Mouse (Mus musculus) hindbrain, embryonic 14.5 days (tissue): ENCODE data around the gene Fam136a. TPM values are rescaled to one million over a fixed set of nuclear protein-coding genes. Genes with fewer than 3 reads are reported as not detected.

Source experiments
- ATAC-seq: fragments of 200-750 bp; cut with Nextera tagmentation; 2 replicates; pipeline ENCODE4 v1.8.0; 2017; ENCODE audit warnings: moderate number of reproducible peaks, mild to moderate bottlenecking, moderate TSS enrichment, moderate library complexity; ENCODE audit not compliant: low FRiP score
- DNase-seq: peaks from one replicate; pipeline ENCODE4 v3.0.0-alpha.2; 2015; ENCODE audit warnings: low spot score
- H3K27ac ChIP-seq: fragments of 300-500 bp; sonication (generic); 2 replicates; pipeline ENCODE4 v1.5.1; 2014; ENCODE audit warnings: mild to moderate bottlenecking, moderate library complexity
- H3K27me3 ChIP-seq: fragments of 300-500 bp; sonication (generic); 2 replicates; pipeline ENCODE4 v1.6.1; 2014; ENCODE audit warnings: mild to moderate bottlenecking, low read length, mixed read lengths; ENCODE audit not compliant: control insufficient read depth, insufficient read depth
- H3K36me3 ChIP-seq: fragments of 300-500 bp; sonication (generic); replicated peaks from 2 replicates; pipeline ENCODE4 v1.6.1; 2014; ENCODE audit not compliant: control insufficient read depth, insufficient read depth
- H3K4me1 ChIP-seq: fragments of 300-500 bp; sonication (generic); replicated peaks from 2 replicates; pipeline ENCODE4 v1.6.1; 2014; ENCODE audit warnings: antibody characterized with exemption, low read length, mixed read lengths; ENCODE audit not compliant: control insufficient read depth, insufficient read depth
- H3K4me2 ChIP-seq: fragments of 300-500 bp; sonication (generic); replicated peaks from 2 replicates; pipeline ENCODE4 v1.6.1; 2014; ENCODE audit warnings: mild to moderate bottlenecking, moderate library complexity
- H3K4me3 ChIP-seq: fragments of 300-500 bp; sonication (generic); replicated peaks from 2 replicates; pipeline ENCODE4 v1.5.1; 2014; ENCODE audit warnings: mild to moderate bottlenecking, low read length
- H3K9ac ChIP-seq: fragments of 300-500 bp; sonication (generic); 2 replicates; pipeline ENCODE4 v1.6.1; 2014
- H3K9me3 ChIP-seq: fragments of 300-500 bp; sonication (generic); 2 replicates; pipeline ENCODE4 v1.6.1; 2016; ENCODE audit warnings: low read length; ENCODE audit not compliant: control insufficient read depth
- WGBS: fragments of 180-500 bp; shearing (Covaris S2); extraction: QIAGEN DNeasy Blood & Tissue Kit; methylation state at CpG from one replicate; pipeline ENCODE4 v1.1.7; 2014; 5-methylcytosine and 5-hydroxymethylcytosine counted together
- polyA plus RNA-seq: library from polyadenylated mRNA; unstranded; fragments of >200 nt; fragmentation: Nextera tagmentation; extraction: Ambion mirVana; gene quantifications from 2 replicates; pipeline ENCODE4 v1.2.1, GENCODE M21; 2014

The Fam136a gene
- polyA plus RNA-seq, 1 experiment from 2014 or later, result 114 TPM

- H3K4me1 ChIP-seq, result no peaks in the 10 kb centered on the region
- H3K9me3 ChIP-seq, result no peaks in the 10 kb centered on the region
- H3K4me3 ChIP-seq, result no peak overlapping the region
- WGBS, result 82% methylated on average over 18 of the region's 18 CpGs
- no peak overlapping the region for H3K4me2 ChIP-seq
- H3K36me3 ChIP-seq, result peaks cover 83% of the 10 kb centered on the region
- ATAC-seq (no peak), DNase-seq (no peak)
- no peaks in the 10 kb centered on the region for H3K27me3 ChIP-seq
- H3K27ac ChIP-seq, result no peak overlapping the region
- no peak overlapping the region for H3K9ac ChIP-seq
Observed at GRCm38 (mm10) chr6:86388461-86388860, 23.0 kb downstream of the Fam136a start.

- no peaks in the 10 kb centered on the region for H3K27me3 ChIP-seq
- WGBS, result 95% methylated on average over 5 of the region's 5 CpGs
- no peak overlapping the region for H3K4me3 ChIP-seq
- no peaks in the 10 kb centered on the region for H3K9me3 ChIP-seq
- no peak overlapping the region for H3K4me2 ChIP-seq
- peaks cover 17% of the 10 kb centered on the region for H3K4me1 ChIP-seq
- no peak overlapping the region for H3K9ac ChIP-seq
- ATAC-seq (no peak), DNase-seq (no peak)
- no peak overlapping the region for H3K27ac ChIP-seq
- peaks cover 74% of the 10 kb centered on the region for H3K36me3 ChIP-seq
Observed at GRCm38 (mm10) chr6:86391326-86391725, 25.9 kb downstream of the Fam136a start.

GRCm38 (mm10) chr6:86393187-86393586 is 27.7 kb downstream of the Fam136a start:
- peaks cover 55% of the 10 kb centered on the region for H3K36me3 ChIP-seq
- WGBS, result 96% methylated on average over 1 of the region's 1 CpGs

GRCm38 (mm10) chr6:86394078-86394720 is 28.8 kb downstream of the Fam136a start:
- no peak overlapping the region for H3K4me3 ChIP-seq
- H3K27me3 ChIP-seq, result no peaks in the 10 kb centered on the region
- DNase-seq (no peak), ATAC-seq (no peak)
- peaks cover 24% of the 10 kb centered on the region for H3K4me1 ChIP-seq
- no peak overlapping the region for H3K9ac ChIP-seq
- no peak overlapping the region for H3K4me2 ChIP-seq
- WGBS, result 94% methylated on average over 17 of the region's 17 CpGs
- H3K27ac ChIP-seq, result no peak overlapping the region
- no peaks in the 10 kb centered on the region for H3K9me3 ChIP-seq
- H3K36me3 ChIP-seq, result peaks cover 45% of the 10 kb centered on the region

More at GRCm38 (mm10) chr6:86393187-86393586, 27.7 kb downstream of the Fam136a start:
- Histone ChIP-seq H3K9ac (no peak overlapping the region), H3K4me2 (no peak overlapping the region), H3K27ac (no peak overlapping the region), H3K4me1 (peaks cover 24% of the 10 kb centered on the region), H3K4me3 (no peak overlapping the region), H3K27me3 (no peaks in the 10 kb centered on the region), H3K9me3 (no peaks in the 10 kb centered on the region)
- no peak for ATAC-seq
- DNase-seq, result no peak

DNA sequence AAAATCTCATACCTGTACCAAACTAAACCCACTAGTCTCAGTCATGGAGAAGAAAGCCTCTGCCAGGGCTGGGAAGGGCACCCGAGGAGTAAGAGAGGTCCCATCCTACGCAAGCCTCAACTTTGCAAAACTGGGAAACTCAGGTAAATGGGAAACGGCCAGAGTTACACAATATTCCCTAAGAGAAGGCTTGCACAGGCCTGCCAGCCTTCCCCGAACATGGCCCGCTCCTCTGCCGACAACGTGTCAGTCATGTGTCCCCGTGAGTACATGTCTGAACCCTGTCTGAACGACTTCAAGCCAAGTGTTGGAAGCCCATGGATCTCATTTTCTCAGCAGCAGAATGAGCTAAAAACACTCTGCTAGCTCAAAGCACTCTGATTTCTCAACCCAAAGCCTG is 29.6 kb downstream of the Fam136a start:
- Histone ChIP-seq H3K9ac (peak overlapping the region; percentile 95), H3K27ac (no peak overlapping the region), H3K4me3 (peak overlapping the region; percentile 95), H3K4me2 (peak overlapping the region; percentile 80), H3K36me3 (peaks cover 37% of the 10 kb centered on the region), H3K4me1 (peaks cover 24% of the 10 kb centered on the region), H3K27me3 (no peaks in the 10 kb centered on the region), H3K9me3 (no peaks in the 10 kb centered on the region)
- ATAC-seq, result no peak
- 85% methylated on average over 9 of the region's 9 CpGs for WGBS
- DNase-seq, result no peak

DNA sequence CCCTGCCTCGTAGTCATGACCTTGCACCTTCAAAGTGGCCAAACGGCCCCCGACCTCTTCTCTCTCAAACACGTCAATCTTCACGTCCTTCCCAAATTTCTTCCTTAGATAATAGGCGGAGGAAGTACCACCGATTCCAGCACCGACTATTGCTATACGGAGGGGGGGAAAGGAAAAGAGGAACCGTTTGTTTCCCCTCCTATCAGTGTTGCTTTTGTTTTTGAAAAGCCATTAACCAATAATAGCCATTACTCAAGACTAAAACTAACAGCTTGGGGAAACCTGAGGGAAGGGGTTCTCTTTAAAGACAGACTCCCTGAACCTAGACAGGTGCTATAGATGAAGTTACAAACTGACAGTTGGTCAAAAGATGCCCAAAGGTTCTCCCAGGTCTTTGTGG is 30.5 kb downstream of the Fam136a start:
- Histone ChIP-seq H3K27me3 (no peaks in the 10 kb centered on the region), H3K4me2 (peak overlapping the region; percentile 80), H3K36me3 (peaks cover 28% of the 10 kb centered on the region), H3K4me1 (peaks cover 24% of the 10 kb centered on the region), H3K9ac (peak overlapping the region; percentile 95), H3K9me3 (no peaks in the 10 kb centered on the region), H3K27ac (peak overlapping the region; percentile 95), H3K4me3 (peak overlapping the region; percentile 95)
- no peak for DNase-seq
- 24% methylated on average over 10 of the region's 10 CpGs for WGBS
- ATAC-seq, result no peak

GRCm38 (mm10) chr6:86396581-86397256 is 31.3 kb downstream of the Fam136a start, which contains the start of gene Pcyox1:
Gene Pcyox1 (minus strand): TSS chr6:86397154.
- WGBS, result under 1% methylated on average over 51 of the region's 51 CpGs
- peak within 1 kb of the TSS; percentile 95 for H3K4me3 ChIP-seq
- H3K27me3 ChIP-seq, result no peaks in the 10 kb centered on the region
- peaks cover 20% of the 10 kb centered on the region for H3K36me3 ChIP-seq
- no peaks in the 10 kb centered on the region for H3K9me3 ChIP-seq
- H3K4me1 ChIP-seq, result peaks cover 24% of the 10 kb centered on the region
- H3K9ac ChIP-seq, result peak within 1 kb of the TSS; percentile 95
- DNase-seq (peak; percentile 86), ATAC-seq (peak; percentile 93)
- peak within 1 kb of the TSS; percentile 95 for H3K27ac ChIP-seq
- peak within 1 kb of the TSS; percentile 80 for H3K4me2 ChIP-seq

DNA sequence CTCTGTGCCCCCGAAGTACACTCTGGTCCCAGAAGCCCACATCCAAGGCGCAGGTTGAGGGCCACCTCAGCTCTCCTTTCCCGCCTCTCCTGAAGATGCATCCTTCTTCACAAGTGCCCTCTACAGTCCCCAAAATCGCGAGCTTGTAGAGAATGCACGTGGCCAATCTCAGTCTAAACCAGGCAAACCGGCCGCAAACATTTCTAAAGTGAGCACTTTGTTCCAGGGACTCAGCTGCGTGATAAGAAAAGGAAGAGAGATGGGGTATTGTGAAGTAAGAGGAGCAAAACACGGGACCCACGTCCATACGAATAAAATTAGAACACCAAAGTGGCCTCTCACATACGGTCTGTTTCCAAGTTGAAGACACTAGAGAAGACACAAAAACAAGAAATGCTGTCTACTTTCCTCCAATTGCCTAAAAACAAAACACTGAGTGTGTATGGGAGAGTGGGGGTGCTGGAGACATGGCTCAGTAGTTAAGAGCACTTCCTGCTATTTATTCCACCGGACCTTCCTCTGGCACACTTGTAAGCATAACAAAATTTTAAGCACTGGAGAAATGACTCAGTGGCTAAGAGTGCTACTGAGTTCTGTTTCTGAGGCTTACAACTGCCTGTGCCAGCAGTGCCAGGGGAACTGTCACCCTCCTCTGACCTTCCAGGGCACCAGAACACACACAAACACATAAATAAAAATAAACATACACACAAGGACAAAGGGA is 32.0 kb downstream of the Fam136a start:
- Histone ChIP-seq H3K27ac (peak overlapping the region; percentile 66), H3K4me3 (peak overlapping the region; percentile 95)
- WGBS, result 8% methylated on average over 14 of the region's 14 CpGs

GRCm38 (mm10) chr6:86398986-86399385 is 33.5 kb downstream of the Fam136a start:
- DNase-seq, result no peak
- ATAC-seq, result no peak
- H3K36me3 ChIP-seq, result 0 out of 2 replicates have a peak, but pooled peaks cover 1% of the 10 kb centered on the region
- H3K9ac ChIP-seq, result no peak overlapping the region
- no peaks in the 10 kb centered on the region for H3K27me3 ChIP-seq
- no peak overlapping the region for H3K4me3 ChIP-seq
- H3K9me3 ChIP-seq, result no peaks in the 10 kb centered on the region
- WGBS, result 74% methylated on average over 2 of the region's 2 CpGs
- no peak overlapping the region for H3K27ac ChIP-seq
- no peak overlapping the region for H3K4me2 ChIP-seq
- peaks cover 24% of the 10 kb centered on the region for H3K4me1 ChIP-seq

More for the DNA sequence above, 32.0 kb downstream of the Fam136a start:
- DNase-seq (no peak), ATAC-seq (peak; percentile 56)
- Histone ChIP-seq H3K4me2 (peak overlapping the region; percentile 80), H3K4me1 (peaks cover 24% of the 10 kb centered on the region), H3K9ac (peak overlapping the region; percentile 95), H3K36me3 (peaks cover 13% of the 10 kb centered on the region), H3K27me3 (no peaks in the 10 kb centered on the region), H3K9me3 (no peaks in the 10 kb centered on the region)
